Mouse (Mus musculus) heart, embryonic 10.5 days (tissue): Measurements from ENCODE around the gene Midn. TPM values are rescaled to one million over a fixed set of nuclear protein-coding genes. Genes with fewer than 3 reads are reported as not detected.

Experiments
- DNase-seq: peaks from one replicate; pipeline ENCODE4 v3.0.0-alpha.2; 2017; ENCODE audit warnings: low spot score
- H3K27ac ChIP-seq: fragments of 300-500 bp; sonication (generic); 2 replicates; pipeline ENCODE4 v1.5.1; 2016; ENCODE audit warnings: mild to moderate bottlenecking
- H3K27me3 ChIP-seq: fragments of 300-500 bp; sonication (generic); 2 replicates; pipeline ENCODE4 v1.6.1; 2016; ENCODE audit warnings: mild to moderate bottlenecking; ENCODE audit not compliant: poor library complexity, insufficient read depth, severe bottlenecking
- H3K36me3 ChIP-seq: fragments of 300-500 bp; sonication (generic); 2 replicates; pipeline ENCODE4 v1.6.1; 2016; ENCODE audit warnings: mild to moderate bottlenecking, moderate library complexity
- H3K4me1 ChIP-seq: fragments of 300-500 bp; sonication (generic); 2 replicates; pipeline ENCODE4 v1.6.1; 2016; ENCODE audit warnings: mild to moderate bottlenecking
- H3K4me3 ChIP-seq: fragments of 300-500 bp; sonication (generic); 2 replicates; pipeline ENCODE4 v1.5.1; 2016; ENCODE audit warnings: mild to moderate bottlenecking, moderate library complexity
- H3K9me3 ChIP-seq: fragments of 300-500 bp; sonication (generic); 2 replicates; pipeline ENCODE4 v1.6.1; 2016; ENCODE audit warnings: mild to moderate bottlenecking, moderate library complexity
- WGBS: fragments of 180-500 bp; shearing (Covaris S2); methylation state at CpG from one replicate; pipeline ENCODE4 v1.1.7; 2016; 5-methylcytosine and 5-hydroxymethylcytosine counted together
- polyA plus RNA-seq: library from polyadenylated mRNA; unstranded; fragments of >200 nt; fragmentation: Nextera tagmentation; extraction: Ambion mirVana; gene quantifications from 2 replicates; pipeline ENCODE4 v1.2.1, GENCODE M21; 2016

Midn gene
- polyA plus RNA-seq, 1 experiment from 2014 or later: 24.4 TPM

GRCm38 (mm10) chr10:80187739-80188138 is 39.7 kb downstream of the Midn start:
- Histone ChIP-seq H3K27ac (no peak overlapping the region), H3K4me3 (no peak overlapping the region), H3K4me1 (peaks cover 30% of the 10 kb centered on the region), H3K36me3 (peaks cover 35% of the 10 kb centered on the region), H3K9me3 (no peaks in the 10 kb centered on the region), H3K27me3 (peaks cover 85% of the 10 kb centered on the region)
- no peak for DNase-seq
- WGBS: 90% methylated on average over 10 of the region's 10 CpGs

GRCm38 (mm10) chr10:80188453-80189024 is 40.5 kb downstream of the Midn start:
- 78% methylated on average over 15 of the region's 15 CpGs for WGBS
- Histone ChIP-seq H3K36me3 (peaks cover 29% of the 10 kb centered on the region), H3K27ac (no peak overlapping the region), H3K9me3 (no peaks in the 10 kb centered on the region), H3K27me3 (peaks cover 93% of the 10 kb centered on the region), H3K4me3 (no peak overlapping the region), H3K4me1 (peaks cover 34% of the 10 kb centered on the region)
- no peak for DNase-seq

- DNase-seq: no peak
- peaks cover 44% of the 10 kb centered on the region for H3K4me1 ChIP-seq
Observed at GRCm38 (mm10) chr10:80189999-80190398, 41.9 kb downstream of the Midn start.

GRCm38 (mm10) chr10:80190491-80191051 is 42.5 kb downstream of the Midn start:
- peaks cover 40% of the 10 kb centered on the region for H3K4me1 ChIP-seq
- H3K27ac ChIP-seq: peak overlapping the region; percentile 73; the same call in 1 of the 2 replicates
- no peak for DNase-seq
- H3K4me3 ChIP-seq: peak overlapping the region; percentile 61
- H3K27me3 ChIP-seq: peaks cover 87% of the 10 kb centered on the region
- H3K36me3 ChIP-seq: peaks cover 25% of the 10 kb centered on the region
- WGBS: under 1% methylated on average over 47 of the region's 48 CpGs
- no peaks in the 10 kb centered on the region for H3K9me3 ChIP-seq

More at GRCm38 (mm10) chr10:80189999-80190398, 41.9 kb downstream of the Midn start:
- Histone ChIP-seq H3K9me3 (no peaks in the 10 kb centered on the region), H3K4me3 (peak overlapping the region; percentile 61), H3K27me3 (peaks cover 91% of the 10 kb centered on the region), H3K36me3 (peaks cover 25% of the 10 kb centered on the region), H3K27ac (peak overlapping the region; percentile 73; the same call in 1 of the 2 replicates)
- 5% methylated on average over 21 of the region's 21 CpGs for WGBS

- Histone ChIP-seq H3K9me3 (no peaks in the 10 kb centered on the region), H3K36me3 (peaks cover 2% of the 10 kb centered on the region), H3K4me3 (no peak overlapping the region), H3K27me3 (peaks cover 53% of the 10 kb centered on the region), H3K4me1 (peaks cover 30% of the 10 kb centered on the region), H3K27ac (no peak overlapping the region)
- WGBS: 63% methylated on average over 6 of the region's 6 CpGs
- no peak for DNase-seq
Observed at GRCm38 (mm10) chr10:80193976-80194375, 45.9 kb downstream of the Midn start.

GRCm38 (mm10) chr10:80194441-80194840 is 46.4 kb downstream of the Midn start:
- no peak overlapping the region for H3K27ac ChIP-seq
- H3K4me1 ChIP-seq: peaks cover 30% of the 10 kb centered on the region
- H3K9me3 ChIP-seq: no peaks in the 10 kb centered on the region
- 66% methylated on average over 8 of the region's 8 CpGs for WGBS
- no peak for DNase-seq
- no peaks in the 10 kb centered on the region for H3K36me3 ChIP-seq
- no peak overlapping the region for H3K4me3 ChIP-seq
- peaks cover 50% of the 10 kb centered on the region for H3K27me3 ChIP-seq

- peaks cover 33% of the 10 kb centered on the region for H3K27me3 ChIP-seq
- no peaks in the 10 kb centered on the region for H3K36me3 ChIP-seq
- no peak for DNase-seq
- H3K27ac ChIP-seq: no peak overlapping the region
- H3K4me3 ChIP-seq: no peak overlapping the region
- WGBS: 85% methylated on average over 1 of the region's 1 CpGs
- no peaks in the 10 kb centered on the region for H3K9me3 ChIP-seq
- peaks cover 17% of the 10 kb centered on the region for H3K4me1 ChIP-seq
Observed at GRCm38 (mm10) chr10:80196167-80196566, 48.1 kb downstream of the Midn start.

GRCm38 (mm10) chr10:80196778-80197581 is 48.9 kb downstream of the Midn start:
- Histone ChIP-seq H3K4me1 (peaks cover 17% of the 10 kb centered on the region), H3K4me3 (no peak overlapping the region), H3K27me3 (peaks cover 25% of the 10 kb centered on the region), H3K27ac (no peak overlapping the region), H3K9me3 (no peaks in the 10 kb centered on the region), H3K36me3 (no peaks in the 10 kb centered on the region)
- 79% methylated on average over 33 of the region's 33 CpGs for WGBS
- no peak for DNase-seq

GRCm38 (mm10) chr10:80199440-80200008 is 51.5 kb downstream of the Midn start:
- no peaks in the 10 kb centered on the region for H3K9me3 ChIP-seq
- peaks cover 13% of the 10 kb centered on the region for H3K4me1 ChIP-seq
- no peaks in the 10 kb centered on the region for H3K36me3 ChIP-seq
- 51% methylated on average over 3 of the region's 3 CpGs for WGBS
- peak; percentile 92 for DNase-seq
- H3K4me3 ChIP-seq: no peak overlapping the region
- H3K27me3 ChIP-seq: peaks cover 7% of the 10 kb centered on the region; the same call in 1 of the 2 replicates
- H3K27ac ChIP-seq: no peak overlapping the region

- no peaks in the 10 kb centered on the region for H3K36me3 ChIP-seq
- H3K4me1 ChIP-seq: peaks cover 13% of the 10 kb centered on the region
- no peak for DNase-seq
- no peaks in the 10 kb centered on the region; the same call in 1 of the 2 replicates for H3K27me3 ChIP-seq
- H3K4me3 ChIP-seq: no peak overlapping the region
- no peaks in the 10 kb centered on the region for H3K9me3 ChIP-seq
- WGBS: 66% methylated on average over 6 of the region's 6 CpGs
- H3K27ac ChIP-seq: no peak overlapping the region
Observed at GRCm38 (mm10) chr10:80200485-80200884, 52.4 kb downstream of the Midn start.

GRCm38 (mm10) chr10:80204055-80204454 is 56.0 kb downstream of the Midn start:
- Histone ChIP-seq H3K4me1 (peaks cover 18% of the 10 kb centered on the region), H3K9me3 (no peaks in the 10 kb centered on the region), H3K36me3 (no peaks in the 10 kb centered on the region), H3K27ac (no peak overlapping the region), H3K4me3 (no peak overlapping the region), H3K27me3 (peaks cover 23% of the 10 kb centered on the region)
- 39% methylated on average over 7 of the region's 7 CpGs for WGBS
- no peak for DNase-seq

- Histone ChIP-seq H3K36me3 (no peaks in the 10 kb centered on the region), H3K27me3 (peaks cover 26% of the 10 kb centered on the region), H3K4me3 (no peak overlapping the region), H3K9me3 (no peaks in the 10 kb centered on the region), H3K4me1 (peaks cover 18% of the 10 kb centered on the region), H3K27ac (no peak overlapping the region)
- no peak for DNase-seq
- WGBS: 62% methylated on average over 1 of the region's 1 CpGs
Observed at GRCm38 (mm10) chr10:80207201-80207600, 59.1 kb downstream of the Midn start.

- no peaks in the 10 kb centered on the region for H3K36me3 ChIP-seq
- no peak for DNase-seq
- 59% methylated on average over 10 of the region's 10 CpGs for WGBS
Observed at GRCm38 (mm10) chr10:80207676-80208075, 59.6 kb downstream of the Midn start.

More at GRCm38 (mm10) chr10:80207676-80208075, 59.6 kb downstream of the Midn start:
- Histone ChIP-seq H3K4me3 (no peak overlapping the region), H3K9me3 (no peaks in the 10 kb centered on the region), H3K27ac (0 out of 2 replicates have a peak overlapping the region, but pooled peaks have one; percentile 4), H3K4me1 (peaks cover 18% of the 10 kb centered on the region), H3K27me3 (peaks cover 26% of the 10 kb centered on the region)
